Mouse (Mus musculus): ENCODE results near the gene Olfr569. TPM values are rescaled to one million over a fixed set of nuclear protein-coding genes. Genes with fewer than 3 reads are reported as not detected.

Olfr569 gene
- polyA plus RNA-seq, 1 experiment: not detected

- Histone ChIP-seq H3K27me3 (ENCODE audit: control insufficient read depth, insufficient read depth, low read length) (no peaks in the 10 kb centered on the region), H3K27ac (ENCODE audit: control insufficient read depth, insufficient read depth, low read length) (no peak overlapping the region), H3K36me3 (ENCODE audit: control insufficient read depth, insufficient read depth, low read length) (no peaks in the 10 kb centered on the region), H3K4me3 (ENCODE audit: control insufficient read depth, insufficient read depth, low read length) (no peak overlapping the region), H3K4me1 (replicated peaks; ENCODE audit: control insufficient read depth, insufficient read depth, low read length) (no peaks in the 10 kb centered on the region)
- TF ChIP-seq POLR2A (IDR thresholded peaks at IDR 0.05; ENCODE audit: control insufficient read depth, extremely low read depth, insufficient read depth, low read length, poor library complexity): no peak
- TF ChIP-seq CTCF (IDR thresholded peaks at IDR 0.05; ENCODE audit: borderline replicate concordance, control insufficient read depth, extremely low read depth, insufficient read depth, low read length, poor library complexity): no peak
- WGBS: 19% methylated on average over 1 of the region's 1 CpGs
- no peak for DNase-seq
These were observed 24.6 kb upstream of the Olfr569 start for GRCm38 (mm10) chr7:102915261-102915660.

- no peaks in the 10 kb centered on the region for H3K36me3 ChIP-seq (ENCODE audit: control insufficient read depth, insufficient read depth, low read length)
- no peak for DNase-seq
- H3K27ac ChIP-seq (ENCODE audit: control insufficient read depth, insufficient read depth, low read length): no peak within 1 kb of the TSS
- H3K4me1 ChIP-seq (replicated peaks; ENCODE audit: control insufficient read depth, insufficient read depth, low read length): no peaks in the 10 kb centered on the region
- H3K27me3 ChIP-seq (ENCODE audit: control insufficient read depth, insufficient read depth, low read length): no peaks in the 10 kb centered on the region
- no peak for TF ChIP-seq POLR2A (IDR thresholded peaks at IDR 0.05; ENCODE audit: control insufficient read depth, extremely low read depth, insufficient read depth, low read length, poor library complexity)
- no peak for TF ChIP-seq CTCF (IDR thresholded peaks at IDR 0.05; ENCODE audit: borderline replicate concordance, control insufficient read depth, extremely low read depth, insufficient read depth, low read length, poor library complexity)
- no peak within 1 kb of the TSS for H3K4me3 ChIP-seq (ENCODE audit: control insufficient read depth, insufficient read depth, low read length)
These were observed 13.9 kb downstream of the Olfr569 start, which contains the start of gene Olfr568 for GRCm38 (mm10) chr7:102876822-102877221. Gene Olfr568, plus strand, starts transcription at chr7:102877122.

- Histone ChIP-seq H3K27ac (ENCODE audit: control insufficient read depth, insufficient read depth, low read length) (no peak within 1 kb of the TSS), H3K36me3 (ENCODE audit: control insufficient read depth, insufficient read depth, low read length) (no peaks in the 10 kb centered on the region), H3K27me3 (ENCODE audit: control insufficient read depth, insufficient read depth, low read length) (no peaks in the 10 kb centered on the region), H3K4me3 (ENCODE audit: control insufficient read depth, insufficient read depth, low read length) (no peak within 1 kb of the TSS), H3K4me1 (replicated peaks; ENCODE audit: control insufficient read depth, insufficient read depth, low read length) (no peaks in the 10 kb centered on the region)
- no peak for TF ChIP-seq POLR2A (IDR thresholded peaks at IDR 0.05; ENCODE audit: control insufficient read depth, extremely low read depth, insufficient read depth, low read length, poor library complexity)
- no peak for TF ChIP-seq CTCF (IDR thresholded peaks at IDR 0.05; ENCODE audit: borderline replicate concordance, control insufficient read depth, extremely low read depth, insufficient read depth, low read length, poor library complexity)
- no peak for DNase-seq
- WGBS: 87% methylated on average over 1 of the region's 1 CpGs
These were observed 32.0 kb downstream of the Olfr569 start, which contains the start of gene Olfr566 for GRCm38 (mm10) chr7:102858665-102859064. Gene Olfr566, minus strand, starts transcription at chr7:102858765.

- Histone ChIP-seq H3K4me1 (replicated peaks; ENCODE audit: control insufficient read depth, insufficient read depth, low read length) (no peaks in the 10 kb centered on the region), H3K36me3 (ENCODE audit: control insufficient read depth, insufficient read depth, low read length) (no peaks in the 10 kb centered on the region), H3K4me3 (ENCODE audit: control insufficient read depth, insufficient read depth, low read length) (no peak overlapping the region), H3K27ac (ENCODE audit: control insufficient read depth, insufficient read depth, low read length) (no peak overlapping the region), H3K27me3 (ENCODE audit: control insufficient read depth, insufficient read depth, low read length) (no peaks in the 10 kb centered on the region)
- TF ChIP-seq POLR2A (IDR thresholded peaks at IDR 0.05; ENCODE audit: control insufficient read depth, extremely low read depth, insufficient read depth, low read length, poor library complexity) (no peak), CTCF (IDR thresholded peaks at IDR 0.05; ENCODE audit: borderline replicate concordance, control insufficient read depth, extremely low read depth, insufficient read depth, low read length, poor library complexity) (no peak)
- DNase-seq: no peak
These were observed 34.9 kb downstream of the Olfr569 start for GRCm38 (mm10) chr7:102855807-102856206.

Other genes starting within 250 kb of the Olfr569 start
- not detected in 2 replicates for gene Olfr555, start 232.1 kb downstream of the Olfr569 start, polyA plus RNA-seq (2012; rRNA removed)
- not detected in 2 replicates for gene Olfr556, start 226.0 kb downstream of the Olfr569 start, polyA plus RNA-seq (2012; rRNA removed)
- 14.0 and 16.3 TPM in 2 replicates for gene Trim68, start 203.6 kb downstream of the Olfr569 start, polyA plus RNA-seq (2012; rRNA removed)
- gene Olfr557, start 195.0 kb downstream of the Olfr569 start, polyA plus RNA-seq (2012; rRNA removed): not detected in 2 replicates
- gene Olfr558, start 188.7 kb downstream of the Olfr569 start, polyA plus RNA-seq (2012; rRNA removed): 0.11 and 0.49 TPM in 2 replicates
- gene Olfr33, start 171.8 kb downstream of the Olfr569 start, polyA plus RNA-seq (2012; rRNA removed): not detected in 2 replicates
- gene Olfr559, start 163.4 kb downstream of the Olfr569 start, polyA plus RNA-seq (2012; rRNA removed): not detected in 2 replicates
- not detected in 2 replicates for gene Olfr560, start 131.5 kb downstream of the Olfr569 start, polyA plus RNA-seq (2012; rRNA removed)
- gene Olfr78, start 131.4 kb downstream of the Olfr569 start, polyA plus RNA-seq (2012; rRNA removed): 0.29 and 0.32 TPM in 2 replicates
- gene Olfr561, start 119.7 kb downstream of the Olfr569 start, polyA plus RNA-seq (2012; rRNA removed): not detected in 2 replicates
- not detected in 2 replicates for gene Olfr564, start 87.4 kb downstream of the Olfr569 start, polyA plus RNA-seq (2012; rRNA removed)
- not detected in 2 replicates for gene Olfr566, start 32.1 kb downstream of the Olfr569 start, polyA plus RNA-seq (2012; rRNA removed)
- gene Olfr568, start 13.8 kb downstream of the Olfr569 start, polyA plus RNA-seq (2012; rRNA removed): not detected in 2 replicates
- not detected in 2 replicates for gene Olfr570, start 3.7 kb upstream of the Olfr569 start, polyA plus RNA-seq (2012; rRNA removed)
- not detected in 2 replicates for gene Olfr571, start 26.7 kb upstream of the Olfr569 start, polyA plus RNA-seq (2012; rRNA removed)
- gene Olfr572, start 33.5 kb upstream of the Olfr569 start, polyA plus RNA-seq (2012; rRNA removed): not detected in 2 replicates
- not detected in 2 replicates for gene Olfr573-ps1, start 51.7 kb upstream of the Olfr569 start, polyA plus RNA-seq (2012; rRNA removed)
- gene Olfr574, start 57.6 kb upstream of the Olfr569 start, polyA plus RNA-seq (2012; rRNA removed): not detected in 2 replicates
- gene Olfr575, start 67.9 kb upstream of the Olfr569 start, polyA plus RNA-seq (2012; rRNA removed): not detected in 2 replicates
- not detected in 2 replicates for gene Olfr576, start 71.8 kb upstream of the Olfr569 start, polyA plus RNA-seq (2012; rRNA removed)
- not detected in 2 replicates for gene Olfr577, start 85.1 kb upstream of the Olfr569 start, polyA plus RNA-seq (2012; rRNA removed)
- gene Olfr578, start 98.4 kb upstream of the Olfr569 start, polyA plus RNA-seq (2012; rRNA removed): not detected in 2 replicates
- not detected in 2 replicates for gene Olfr582, start 147.1 kb upstream of the Olfr569 start, polyA plus RNA-seq (2012; rRNA removed)
- not detected in 2 replicates for gene Olfr583, start 160.4 kb upstream of the Olfr569 start, polyA plus RNA-seq (2012; rRNA removed)
- not detected in 2 replicates for gene Olfr584, start 191.0 kb upstream of the Olfr569 start, polyA plus RNA-seq (2012; rRNA removed)
- gene Olfr585, start 206.8 kb upstream of the Olfr569 start, polyA plus RNA-seq (2012; rRNA removed): not detected in 2 replicates
- not detected in 2 replicates for gene Olfr586, start 234.8 kb upstream of the Olfr569 start, polyA plus RNA-seq (2012; rRNA removed)
- gene Olfr588-ps1, start 250.0 kb upstream of the Olfr569 start, polyA plus RNA-seq (2012; rRNA removed): not detected in 2 replicates

All from thymus, adult 2 months (tissue).